Mouse (Mus musculus) liver, embryonic 14.5 days (tissue): Measurements from ENCODE around the gene Gga1. TPM values are rescaled to one million over a fixed set of nuclear protein-coding genes. Genes with fewer than 3 reads are reported as not detected.

Experiments used
- ATAC-seq: fragments of 200-750 bp; cut with Nextera tagmentation; 2 replicates; pipeline ENCODE4 v1.8.0; 2017; ENCODE audit warnings: moderate number of reproducible peaks, mild to moderate bottlenecking, moderate library complexity; ENCODE audit not compliant: insufficient read depth
- DNase-seq, 3 experiments: peaks; one replicate each; pipeline ENCODE4 v3.0.0-alpha.2; 2012 to 2013; ENCODE audit warnings: low read depth in 3 of 3, low spot score in 3 of 3
- H3K27ac ChIP-seq: fragments of 300-500 bp; sonication (generic); 2 replicates; pipeline ENCODE4 v1.5.1; 2014; ENCODE audit warnings: moderate library complexity, mild to moderate bottlenecking, control low read depth, inconsistent platforms
- H3K27me3 ChIP-seq: fragments of 300-500 bp; sonication (generic); 2 replicates; pipeline ENCODE4 v1.6.1; 2014; ENCODE audit warnings: mild to moderate bottlenecking, low read length, moderate library complexity; ENCODE audit not compliant: control insufficient read depth, insufficient read depth
- H3K36me3 ChIP-seq: fragments of 300-500 bp; sonication (generic); replicated peaks from 2 replicates; pipeline ENCODE4 v1.6.1; 2014; ENCODE audit warnings: low read depth; ENCODE audit not compliant: control insufficient read depth, insufficient read depth
- H3K4me1 ChIP-seq, 2 experiments: fragments of 200-500 bp in 1 of 2; fragments of 300-500 bp in 1 of 2; sonication (generic) in 1 of 2; replicated peaks; 2 replicates each; pipeline ENCODE4 v1.6.1; 2012 to 2014; ENCODE audit warnings: antibody characterized with exemption in 1 of 2, inconsistent platforms in 1 of 2, low read length in 1 of 2; ENCODE audit not compliant: control insufficient read depth in 2 of 2, insufficient read depth in 2 of 2
- H3K4me2 ChIP-seq: fragments of 300-500 bp; sonication (generic); 2 replicates; pipeline ENCODE4 v1.6.1; 2014; ENCODE audit warnings: low read depth, mild to moderate bottlenecking, control low read depth, moderate library complexity
- H3K4me3 ChIP-seq, 2 experiments: fragments of 200-500 bp in 1 of 2; fragments of 300-500 bp in 1 of 2; sonication (generic) in 1 of 2; 2 replicates each; pipeline ENCODE4 v1.5.1; 2012 to 2014; ENCODE audit warnings: low read depth in 2 of 2, low read length in 2 of 2, mild to moderate bottlenecking in 2 of 2, control low read depth in 1 of 2, inconsistent platforms in 1 of 2, moderate library complexity in 1 of 2; ENCODE audit not compliant: insufficient read depth in 1 of 2
- H3K9ac ChIP-seq: fragments of 300-500 bp; sonication (generic); replicated peaks from 2 replicates; pipeline ENCODE4 v1.6.1; 2014; ENCODE audit warnings: mild to moderate bottlenecking, control low read depth, moderate library complexity
- H3K9me3 ChIP-seq: fragments of 300-500 bp; sonication (generic); 2 replicates; pipeline ENCODE4 v1.6.1; 2016; ENCODE audit warnings: low read length, mixed read lengths; ENCODE audit not compliant: control insufficient read depth
- CTCF ChIP-seq: IDR thresholded peaks from 2 replicates; pipeline ENCODE4 v1.5.1; 2016; ENCODE audit warnings: antibody characterized with exemption, low read depth, control low read depth
- EP300 ChIP-seq: IDR thresholded peaks from 2 replicates; pipeline ENCODE4 v1.6.1; 2016; ENCODE audit warnings: antibody characterized with exemption, low read depth
- WGBS: fragments of 180-500 bp; shearing (Covaris S2); extraction: QIAGEN DNeasy Blood & Tissue Kit; methylation state at CpG from one replicate; pipeline ENCODE4 v1.1.7; 2014; ENCODE audit not compliant: insufficient replicate concordance; 5-methylcytosine and 5-hydroxymethylcytosine counted together
- polyA plus RNA-seq, 2 experiments: library from polyadenylated mRNA; depleted of rRNA in 1 of 2; stranded (reverse) in 1 of 2; unstranded in 1 of 2; fragments of >200 nt; fragmentation: Nextera tagmentation in 1 of 2; extraction: Ambion mirVana in 1 of 2; gene quantifications; 2 replicates each; pipeline versions ENCODE4 v1.2.1 to v1.2.3; 2012 to 2014

Gene Gga1
- polyA plus RNA-seq, 2 experiments = 13.6 to 16.6 TPM

- Histone ChIP-seq H3K9me3 (no peaks in the 10 kb centered on the region), H3K27ac (no peak overlapping the region), H3K4me2 (no peak overlapping the region), H3K36me3 (no peaks in the 10 kb centered on the region), H3K9ac (no peak overlapping the region), H3K4me3 (no peak overlapping the region), H3K4me1 (peaks cover 0 to 13% of the 10 kb centered on the region in 2 experiments; a peak in 3 of 4 replicates), H3K27me3 (no peaks in the 10 kb centered on the region)
- DNase-seq (no peak), ATAC-seq (no peak; the same call in 1 of the 2 replicates)
- TF ChIP-seq EP300 = no peak
- TF ChIP-seq CTCF = no peak
- 16% methylated on average over 13 of the region's 13 CpGs for WGBS
Observed at GRCm38 (mm10) chr15:78863852-78864253, 13.1 kb upstream of the Gga1 start.

GRCm38 (mm10) chr15:78868398-78868797 lies 8.6 kb upstream of the Gga1 start:
- Histone ChIP-seq H3K9me3 (no peaks in the 10 kb centered on the region), H3K4me2 (no peak overlapping the region), H3K27me3 (no peaks in the 10 kb centered on the region), H3K4me1 (peaks cover 0 to 9% of the 10 kb centered on the region in 2 experiments; a peak in 2 of 4 replicates), H3K4me3 (no peak overlapping the region), H3K36me3 (no peaks in the 10 kb centered on the region), H3K27ac (no peak overlapping the region), H3K9ac (no peak overlapping the region)
- DNase-seq = no peak
- ATAC-seq = no peak
- WGBS = 47% methylated on average over 9 of the region's 9 CpGs
- no peak for TF ChIP-seq CTCF
- TF ChIP-seq EP300 = no peak

- 70% methylated on average over 7 of the region's 7 CpGs for WGBS
- Histone ChIP-seq H3K4me1 (peaks cover 0 to 8% of the 10 kb centered on the region in 2 experiments; a peak in 2 of 4 replicates), H3K9me3 (no peaks in the 10 kb centered on the region), H3K27me3 (no peaks in the 10 kb centered on the region), H3K36me3 (no peaks in the 10 kb centered on the region), H3K4me3 (no peak overlapping the region), H3K27ac (no peak overlapping the region), H3K9ac (no peak overlapping the region), H3K4me2 (no peak overlapping the region)
- ATAC-seq (no peak), DNase-seq (no peak)
- TF ChIP-seq EP300 (no peak), CTCF (no peak)
Observed at GRCm38 (mm10) chr15:78868826-78869233, 8.2 kb upstream of the Gga1 start.

GRCm38 (mm10) chr15:78869775-78870174 lies 7.2 kb upstream of the Gga1 start:
- Histone ChIP-seq H3K4me1 (peaks cover 0 to 5% of the 10 kb centered on the region in 2 experiments; a peak in 1 of 4 replicates), H3K9ac (no peak overlapping the region), H3K9me3 (no peaks in the 10 kb centered on the region), H3K27ac (no peak overlapping the region), H3K4me3 (no peak overlapping the region), H3K27me3 (no peaks in the 10 kb centered on the region), H3K36me3 (no peaks in the 10 kb centered on the region), H3K4me2 (no peak overlapping the region)
- peak; percentile 78 for TF ChIP-seq CTCF
- no peak for TF ChIP-seq EP300
- ATAC-seq (no peak), DNase-seq (peak in 1 of 3 experiments; percentile 45)
- 17% methylated on average over 6 of the region's 6 CpGs for WGBS

GRCm38 (mm10) chr15:78872021-78872608 lies 4.9 kb upstream of the Gga1 start:
- 56% methylated on average over 5 of the region's 5 CpGs for WGBS
- no peak overlapping the region for H3K9ac ChIP-seq
- peaks cover 11 to 17% of the 10 kb centered on the region in 2 experiments for H3K4me1 ChIP-seq
- H3K27me3 ChIP-seq = no peaks in the 10 kb centered on the region
- H3K9me3 ChIP-seq = no peaks in the 10 kb centered on the region
- ATAC-seq (no peak), DNase-seq (no peak)
- H3K4me3 ChIP-seq = no peak overlapping the region
- TF ChIP-seq CTCF = peak; percentile 22
- no peak for TF ChIP-seq EP300
- no peak overlapping the region for H3K27ac ChIP-seq
- H3K36me3 ChIP-seq = no peaks in the 10 kb centered on the region
- H3K4me2 ChIP-seq = no peak overlapping the region
